Mouse (Mus musculus): ENCODE measurements at regions not wholly inside any gene's neighbourhood (a gene's known extent, or its start where the extent isn't known, plus 50 kb on each side); places are given as distances from the start of the nearest gene placed in this dataset.

- TF ChIP-seq CTCF (IDR thresholded peaks at IDR 0.05; ENCODE audit: insufficient read depth, low read length) (no peak), POLR2A (IDR thresholded peaks at IDR 0.05; ENCODE audit: borderline replicate concordance, extremely low read depth, low read depth, low read length) (no peak)
Observed at GRCm38 (mm10) chr2:148603951-148604350, 68.5 kb upstream of the Nxt1 start.

All from lung, adult 2 months (tissue).